In genomic region chr11:29761387-29761786, GRCm38 (mm10) we compare ENCODE assay signal across 17 mouse cellular contexts.
"Had no signal": no experiment of that assay in that cellular context is flagged by ENCODE, and none has a peak within 500 bp of the region (broad histone marks: within the 10 kb centered on the region; RNA-seq: fewer than 3 reads in every experiment).

No protein-coding gene starts in this region.

- H3K9ac ChIP-seq: liver, embryonic 15.5 days; lung, embryonic 14.5 days; midbrain, embryonic 12.5 days; neural tube, embryonic 13.5 days; stomach, embryonic 15.5 days had no signal

- H3K4me2 ChIP-seq: liver, embryonic 11.5 days; liver, embryonic 15.5 days; lung, embryonic 14.5 days; midbrain, embryonic 12.5 days; neural tube, embryonic 13.5 days; stomach, embryonic 15.5 days had no signal

- H3K27me3 ChIP-seq: liver, embryonic 15.5 days; midbrain, embryonic 12.5 days; neural tube, embryonic 13.5 days; stomach, embryonic 15.5 days had no signal

- DNase-seq: kidney, postnatal 10 days; kidney, postnatal 4 days; lung, embryonic 14.5 days; lung, postnatal 10 days; lung, postnatal 4 days; retina, postnatal 1 day; right cerebral cortex, postnatal 4 days; thymus, adult 2 months; thymus, postnatal 25 days had no signal

- H3K4me3 ChIP-seq: layer of hippocampus, adult 2 months; limb, embryonic 10.5 days; liver, embryonic 15.5 days; midbrain, embryonic 12.5 days; neural tube, embryonic 13.5 days; stomach, embryonic 15.5 days had no signal

- ATAC-seq: midbrain, embryonic 16.5 days had no signal

- H3K9me3 ChIP-seq: limb, embryonic 10.5 days; liver, embryonic 15.5 days; midbrain, embryonic 12.5 days; neural tube, embryonic 13.5 days; stomach, embryonic 15.5 days had no signal

- H3K27ac ChIP-seq: layer of hippocampus, adult 2 months; limb, embryonic 10.5 days; liver, embryonic 15.5 days; midbrain, embryonic 12.5 days; neural tube, embryonic 13.5 days; stomach, embryonic 15.5 days had no signal

- H3K36me3 ChIP-seq: limb, embryonic 10.5 days; liver, embryonic 15.5 days; midbrain, embryonic 12.5 days; stomach, embryonic 15.5 days had no signal

- H3K4me1 ChIP-seq: limb, embryonic 10.5 days; liver, embryonic 15.5 days; midbrain, embryonic 12.5 days; neural tube, embryonic 13.5 days; stomach, embryonic 15.5 days had no signal
